Mouse (Mus musculus) adrenal gland (tissue): ENCODE results near the gene Gm13119.
"Not testable (repeated sequence)": the region's sequence is repeated elsewhere in the genome, so short reads cannot be mapped to it uniquely, and the experiment has no call there.

ENCODE experiments used
- intact Hi-C: fragments of 180-260 bp; cut with DNase I; formaldehyde crosslinking; loops from one replicate; pipeline ENCODE4 v1.15.1; 2025
- long read RNA-seq, 2 experiments: library from polyadenylated mRNA; unstranded; transcript quantifications; one replicate each; pipeline ENCODE4 v2.0.0; 2020; ENCODE audit warnings: borderline replicate concordance in 1 of 2; ENCODE audit not compliant: insufficient replicate concordance in 1 of 2

Gm13119 gene
- long read RNA-seq, experiment 1 = 0 reads
- long read RNA-seq, experiment 2 = 0 reads

- intact Hi-C loops = not testable (repeated sequence)
These were observed at the start of gene Gm13119 for GRCm38 (mm10) chr4:144357642-144358041. Gene Gm13119, plus strand, starts transcription at chr4:144357942.

GRCm38 (mm10) chr4:144312666-144313460, 44.9 kb upstream of the Gm13119 start:
- intact Hi-C loops = not testable (repeated sequence)

GRCm38 (mm10) chr4:144329949-144330348, 27.8 kb upstream of the Gm13119 start, which contains the start of gene Gm13128:
Gene Gm13128, plus strand, starts transcription at chr4:144330249.
- intact Hi-C loops = not testable (repeated sequence)

GRCm38 (mm10) chr4:144335856-144336255, 21.9 kb upstream of the Gm13119 start:
- intact Hi-C loops = not testable (repeated sequence)

GRCm38 (mm10) chr4:144377911-144378310, 20.2 kb downstream of the Gm13119 start, which contains the start of gene Pramef20:
Gene Pramef20, minus strand, starts transcription at chr4:144377933.
- intact Hi-C loops = no loop called here

- intact Hi-C loops = no loop called here
These were observed 38.6 kb downstream of the Gm13119 start for GRCm38 (mm10) chr4:144396316-144396715.

- intact Hi-C loops = no loop called here
These were observed 45.0 kb downstream of the Gm13119 start for GRCm38 (mm10) chr4:144402712-144403111.

GRCm38 (mm10) chr4:144404456-144405086, 46.8 kb downstream of the Gm13119 start:
- intact Hi-C loops = no loop called here

GRCm38 (mm10) chr4:144406261-144406660, 48.5 kb downstream of the Gm13119 start:
- intact Hi-C loops = no loop called here

- intact Hi-C loops = no loop called here
These were observed 50.5 kb downstream of the Gm13119 start, which contains the start of gene Pramef12 for GRCm38 (mm10) chr4:144408290-144408689. Gene Pramef12, minus strand, starts transcription at chr4:144408464.
